Mouse (Mus musculus): Measurements from ENCODE around the gene Cyp2d10.

DNA sequence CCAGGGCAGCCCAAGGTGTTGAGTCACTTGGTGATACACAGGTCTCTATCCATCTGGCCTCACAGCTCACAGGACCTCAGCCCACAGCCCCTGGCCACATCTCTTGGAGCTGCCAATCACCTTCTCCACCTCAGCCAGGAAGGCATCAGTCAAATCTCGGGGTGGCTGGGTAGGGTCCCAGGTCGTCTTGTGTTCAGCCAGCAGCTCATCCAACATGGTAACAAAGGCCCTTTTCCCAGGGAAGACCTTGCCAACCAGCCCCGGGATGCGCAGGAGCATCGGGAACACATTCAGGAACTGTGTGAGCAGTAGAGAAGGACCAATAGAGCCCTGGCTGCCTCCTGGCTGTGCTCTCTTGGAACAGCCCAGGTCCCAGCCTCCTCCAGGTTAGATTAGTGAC, 34.0 kb downstream of the Cyp2d10 start:
- TF ChIP-seq POLR2A (IDR thresholded peaks at IDR 0.05; ENCODE audit: borderline replicate concordance, extremely low read depth, insufficient read depth, insufficient read length, poor library complexity, severe bottlenecking) (no peak), CTCF (IDR thresholded peaks at IDR 0.05; ENCODE audit: borderline replicate concordance, extremely low read depth, insufficient read depth, insufficient read length) (no peak)

Data from brain, embryonic 14.5 days (tissue).